Mouse (Mus musculus) forebrain, embryonic 13.5 days (tissue): ENCODE measurements around the gene Senp3. TPM values are rescaled to one million over a fixed set of nuclear protein-coding genes. Genes with fewer than 3 reads are reported as not detected.
"Not testable (repeated sequence)": the region's sequence is repeated elsewhere in the genome, so short reads cannot be mapped to it uniquely, and the experiment has no call there.

ENCODE experiments used
- ATAC-seq: fragments of 200-750 bp; cut with Nextera tagmentation; 2 replicates; pipeline ENCODE4 v1.8.0; 2017
- H3K27ac ChIP-seq: fragments of 300-500 bp; sonication (generic); 2 replicates; pipeline ENCODE4 v1.5.1; 2015; ENCODE audit warnings: inconsistent platforms, mild to moderate bottlenecking, moderate library complexity
- H3K27me3 ChIP-seq: fragments of 300-500 bp; sonication (generic); 2 replicates; pipeline ENCODE4 v1.6.1; 2015; ENCODE audit warnings: mild to moderate bottlenecking, inconsistent platforms
- H3K36me3 ChIP-seq: fragments of 300-500 bp; sonication (generic); 2 replicates; pipeline ENCODE4 v1.6.1; 2015; ENCODE audit warnings: mild to moderate bottlenecking, inconsistent platforms; ENCODE audit not compliant: poor library complexity, severe bottlenecking
- H3K4me1 ChIP-seq: fragments of 300-500 bp; sonication (generic); 2 replicates; pipeline ENCODE4 v1.6.1; 2015; ENCODE audit warnings: inconsistent platforms
- H3K4me2 ChIP-seq: fragments of 300-500 bp; sonication (generic); 2 replicates; pipeline ENCODE4 v1.6.1; 2015; ENCODE audit warnings: inconsistent platforms, mild to moderate bottlenecking, moderate library complexity
- H3K4me3 ChIP-seq: fragments of 300-500 bp; sonication (generic); 2 replicates; pipeline ENCODE4 v1.5.1; 2015; ENCODE audit warnings: mild to moderate bottlenecking, inconsistent platforms
- H3K9ac ChIP-seq: fragments of 300-500 bp; sonication (generic); 2 replicates; pipeline ENCODE4 v1.6.1; 2015; ENCODE audit warnings: mild to moderate bottlenecking, inconsistent platforms
- H3K9me3 ChIP-seq: fragments of 300-500 bp; sonication (generic); replicated peaks from 2 replicates; pipeline ENCODE4 v1.6.1; 2016; ENCODE audit warnings: inconsistent platforms
- WGBS: fragments of 180-500 bp; shearing (Covaris S2); methylation state at CpG from one replicate; pipeline ENCODE4 v1.1.7; 2015; 5-methylcytosine and 5-hydroxymethylcytosine counted together
- polyA plus RNA-seq: library from polyadenylated mRNA; unstranded; fragments of >200 nt; fragmentation: Nextera tagmentation; extraction: Ambion mirVana; gene quantifications from 2 replicates; pipeline ENCODE4 v1.2.1, GENCODE M21; 2015

Gene Senp3
- polyA plus RNA-seq, 1 experiment from 2014 or later: 93.7 TPM

GRCm38 (mm10) chr11:69702886-69703285 is 21.0 kb upstream of the Senp3 start:
- not testable (repeated sequence) for H3K4me3 ChIP-seq, H3K4me1 ChIP-seq, H3K9ac ChIP-seq, H3K27me3 ChIP-seq, ATAC-seq, H3K27ac ChIP-seq, H3K9me3 ChIP-seq, H3K4me2 ChIP-seq, H3K36me3 ChIP-seq
- WGBS: 95% methylated on average over 10 of the region's 10 CpGs

- Histone ChIP-seq H3K27ac (no peak overlapping the region), H3K4me1 (peaks cover 12% of the 10 kb centered on the region), H3K4me3 (no peak overlapping the region), H3K9ac (no peak overlapping the region), H3K27me3 (0 out of 2 replicates have a peak, but pooled peaks cover 7% of the 10 kb centered on the region), H3K36me3 (no peaks in the 10 kb centered on the region), H3K9me3 (no peaks in the 10 kb centered on the region), H3K4me2 (no peak overlapping the region)
- WGBS: 85% methylated on average over 1 of the region's 1 CpGs
- ATAC-seq: no peak
Observed at GRCm38 (mm10) chr11:69699595-69699994, 17.7 kb upstream of the Senp3 start.

GRCm38 (mm10) chr11:69698574-69698973 is 16.7 kb upstream of the Senp3 start:
- 71% methylated on average over 5 of the region's 5 CpGs for WGBS
- no peaks in the 10 kb centered on the region for H3K36me3 ChIP-seq
- H3K4me2 ChIP-seq: no peak overlapping the region
- no peaks in the 10 kb centered on the region for H3K9me3 ChIP-seq
- H3K27ac ChIP-seq: no peak overlapping the region
- H3K27me3 ChIP-seq: 0 out of 2 replicates have a peak, but pooled peaks cover 7% of the 10 kb centered on the region
- ATAC-seq: no peak
- H3K4me1 ChIP-seq: peaks cover 12% of the 10 kb centered on the region
- H3K9ac ChIP-seq: no peak overlapping the region
- H3K4me3 ChIP-seq: no peak overlapping the region

- 88% methylated on average over 3 of the region's 3 CpGs for WGBS
- no peak overlapping the region for H3K27ac ChIP-seq
- no peak overlapping the region for H3K9ac ChIP-seq
Observed at GRCm38 (mm10) chr11:69697396-69697795, 15.5 kb upstream of the Senp3 start.

GRCm38 (mm10) chr11:69695361-69696181 is 13.7 kb upstream of the Senp3 start, which contains the start of the genes Tnfsf12 and Tnfsfm13:
Tnfsf12 (minus strand) TSS chr11:69695849.
Tnfsfm13 (minus strand) TSS chr11:69696098.
- 0 out of 2 replicates have a peak, but pooled peaks cover 7% of the 10 kb centered on the region for H3K27me3 ChIP-seq
- H3K4me2 ChIP-seq: peak within 1 kb of the TSS; percentile 92
- no peak for ATAC-seq
- H3K4me3 ChIP-seq: peak within 1 kb of the TSS; percentile 47
- H3K4me1 ChIP-seq: peaks cover 12% of the 10 kb centered on the region
- WGBS: 2% methylated on average over 38 of the region's 41 CpGs
- H3K9ac ChIP-seq: peak within 1 kb of the TSS; percentile 78
- H3K27ac ChIP-seq: peak within 1 kb of the TSS; percentile 51; the same call in 1 of the 2 replicates
- no peaks in the 10 kb centered on the region for H3K9me3 ChIP-seq
- no peaks in the 10 kb centered on the region for H3K36me3 ChIP-seq

More at GRCm38 (mm10) chr11:69697396-69697795, 15.5 kb upstream of the Senp3 start:
- Histone ChIP-seq H3K4me1 (peaks cover 12% of the 10 kb centered on the region), H3K4me3 (no peak overlapping the region), H3K36me3 (no peaks in the 10 kb centered on the region), H3K9me3 (no peaks in the 10 kb centered on the region), H3K4me2 (no peak overlapping the region), H3K27me3 (0 out of 2 replicates have a peak, but pooled peaks cover 7% of the 10 kb centered on the region)
- no peak for ATAC-seq

GRCm38 (mm10) chr11:69695046-69695360 is 13.1 kb upstream of the Senp3 start:
- H3K4me2 ChIP-seq: peak overlapping the region; percentile 92
- H3K27me3 ChIP-seq: 0 out of 2 replicates have a peak, but pooled peaks cover 7% of the 10 kb centered on the region
- H3K9me3 ChIP-seq: no peaks in the 10 kb centered on the region
- H3K4me1 ChIP-seq: peaks cover 12% of the 10 kb centered on the region
- peak overlapping the region; percentile 47; the same call in 1 of the 2 replicates for H3K4me3 ChIP-seq
- peak overlapping the region; percentile 78 for H3K9ac ChIP-seq
- H3K27ac ChIP-seq: no peak overlapping the region
- ATAC-seq: no peak
- no peaks in the 10 kb centered on the region for H3K36me3 ChIP-seq
- WGBS: 25% methylated on average over 6 of the region's 6 CpGs

- no peaks in the 10 kb centered on the region for H3K9me3 ChIP-seq
- 0 out of 2 replicates have a peak, but pooled peaks cover 7% of the 10 kb centered on the region for H3K27me3 ChIP-seq
- H3K36me3 ChIP-seq: no peaks in the 10 kb centered on the region
- peaks cover 12% of the 10 kb centered on the region for H3K4me1 ChIP-seq
- no peak overlapping the region for H3K4me3 ChIP-seq
- no peak overlapping the region for H3K4me2 ChIP-seq
- no peak overlapping the region for H3K9ac ChIP-seq
- no peak for ATAC-seq
- no peak overlapping the region for H3K27ac ChIP-seq
- 55% methylated on average over 11 of the region's 11 CpGs for WGBS
Observed at GRCm38 (mm10) chr11:69693421-69693965, 11.6 kb upstream of the Senp3 start.

GRCm38 (mm10) chr11:69692863-69693262 is 11.0 kb upstream of the Senp3 start:
- Histone ChIP-seq H3K4me3 (no peak overlapping the region), H3K4me2 (no peak overlapping the region), H3K36me3 (no peaks in the 10 kb centered on the region), H3K9ac (no peak overlapping the region), H3K27me3 (0 out of 2 replicates have a peak, but pooled peaks cover 7% of the 10 kb centered on the region), H3K9me3 (no peaks in the 10 kb centered on the region), H3K4me1 (peaks cover 12% of the 10 kb centered on the region), H3K27ac (no peak overlapping the region)
- WGBS: 90% methylated on average over 6 of the region's 6 CpGs
- no peak for ATAC-seq

- no peak overlapping the region for H3K27ac ChIP-seq
- H3K9ac ChIP-seq: no peak overlapping the region
- 85% methylated on average over 9 of the region's 9 CpGs for WGBS
- H3K4me2 ChIP-seq: no peak overlapping the region
- ATAC-seq: no peak
- no peaks in the 10 kb centered on the region for H3K36me3 ChIP-seq
- H3K9me3 ChIP-seq: no peaks in the 10 kb centered on the region
- H3K27me3 ChIP-seq: 0 out of 2 replicates have a peak, but pooled peaks cover 7% of the 10 kb centered on the region
- no peak overlapping the region for H3K4me3 ChIP-seq
- H3K4me1 ChIP-seq: peaks cover 12% of the 10 kb centered on the region
Observed at GRCm38 (mm10) chr11:69692196-69692811, 10.4 kb upstream of the Senp3 start.

GRCm38 (mm10) chr11:69689891-69690290 is 8.0 kb upstream of the Senp3 start:
- no peak for ATAC-seq
- no peaks in the 10 kb centered on the region for H3K36me3 ChIP-seq
- no peak overlapping the region for H3K9ac ChIP-seq
- no peak overlapping the region for H3K4me3 ChIP-seq
- H3K9me3 ChIP-seq: no peaks in the 10 kb centered on the region
- no peak overlapping the region for H3K4me2 ChIP-seq
- H3K27ac ChIP-seq: no peak overlapping the region
- peaks cover 17% of the 10 kb centered on the region for H3K4me1 ChIP-seq
- H3K27me3 ChIP-seq: 0 out of 2 replicates have a peak, but pooled peaks cover 1% of the 10 kb centered on the region
- WGBS: 92% methylated on average over 1 of the region's 1 CpGs

- 62% methylated on average over 5 of the region's 5 CpGs for WGBS
- Histone ChIP-seq H3K36me3 (no peaks in the 10 kb centered on the region), H3K4me2 (no peak overlapping the region), H3K9ac (peak overlapping the region; percentile 45; the same call in 1 of the 2 replicates), H3K4me3 (no peak overlapping the region), H3K27me3 (no peaks in the 10 kb centered on the region), H3K9me3 (no peaks in the 10 kb centered on the region), H3K4me1 (peaks cover 29% of the 10 kb centered on the region), H3K27ac (no peak overlapping the region)
- ATAC-seq: no peak
Observed at GRCm38 (mm10) chr11:69687061-69687460, 5.2 kb upstream of the Senp3 start.

- Histone ChIP-seq H3K9me3 (no peaks in the 10 kb centered on the region), H3K27ac (no peak overlapping the region; the same call in 1 of the 2 replicates), H3K36me3 (no peaks in the 10 kb centered on the region), H3K27me3 (no peaks in the 10 kb centered on the region), H3K4me2 (no peak overlapping the region), H3K4me3 (no peak overlapping the region), H3K9ac (no peak overlapping the region; the same call in 1 of the 2 replicates), H3K4me1 (peaks cover 30% of the 10 kb centered on the region)
- WGBS: 19% methylated on average over 4 of the region's 4 CpGs
- ATAC-seq: no peak
Observed at GRCm38 (mm10) chr11:69686377-69686776, 4.5 kb upstream of the Senp3 start.
